Mouse (Mus musculus) heart, adult 11 months (tissue): ENCODE measurements around the gene Csk.

ENCODE experiments used
- DNase-seq: peaks from one replicate; pipeline ENCODE4 v3.0.0; 2022

The Csk gene

GRCm38 (mm10) chr9:57653283-57653682 is at the start of gene Csk:
Gene Csk (minus strand): TSS chr9:57653631.
- DNase-seq: peak; percentile 88

- DNase-seq: peak; percentile 70
Measured at GRCm38 (mm10) chr9:57698466-57699150, 45.2 kb upstream of the Csk start.

GRCm38 (mm10) chr9:57697380-57697779 is 43.9 kb upstream of the Csk start:
- peak; percentile 86 for DNase-seq

GRCm38 (mm10) chr9:57696380-57697285 is 43.2 kb upstream of the Csk start:
- peak; percentile 94 for DNase-seq

- peak; percentile 91 for DNase-seq
Measured at GRCm38 (mm10) chr9:57694108-57694507, 40.7 kb upstream of the Csk start.

- no peak for DNase-seq
Measured at GRCm38 (mm10) chr9:57688606-57689005, 35.2 kb upstream of the Csk start.

- peak; percentile 85 for DNase-seq
Measured at GRCm38 (mm10) chr9:57688158-57688557, 34.7 kb upstream of the Csk start.

- DNase-seq: no peak
Measured at GRCm38 (mm10) chr9:57687751-57688150, 34.3 kb upstream of the Csk start, which contains the start of gene Cyp1a1. Gene Cyp1a1 (plus strand): TSS chr9:57687928.

GRCm38 (mm10) chr9:57686011-57686410 is 32.6 kb upstream of the Csk start:
- DNase-seq: peak; percentile 46

GRCm38 (mm10) chr9:57683520-57683919 is 30.1 kb upstream of the Csk start, which contains the start of gene Cyp1a2:
Gene Cyp1a2 (minus strand): TSS chr9:57683703.
- peak; percentile 65 for DNase-seq

- DNase-seq: peak; percentile 64
Measured at GRCm38 (mm10) chr9:57681411-57681810, 28.0 kb upstream of the Csk start.

- peak; percentile 71 for DNase-seq
Measured at GRCm38 (mm10) chr9:57671500-57671899, 18.1 kb upstream of the Csk start.

- DNase-seq: peak; percentile 67
Measured at GRCm38 (mm10) chr9:57671037-57671436, 17.6 kb upstream of the Csk start.

GRCm38 (mm10) chr9:57669566-57669965 is 16.1 kb upstream of the Csk start:
- peak; percentile 60 for DNase-seq

GRCm38 (mm10) chr9:57668277-57668676 is 14.8 kb upstream of the Csk start:
- DNase-seq: peak; percentile 81

GRCm38 (mm10) chr9:57667817-57668216 is 14.4 kb upstream of the Csk start:
- DNase-seq: peak; percentile 96

- peak; percentile 69 for DNase-seq
Measured at GRCm38 (mm10) chr9:57667136-57667535, 13.7 kb upstream of the Csk start.

GRCm38 (mm10) chr9:57666536-57666935 is 13.1 kb upstream of the Csk start:
- DNase-seq: peak; percentile 86

- DNase-seq: peak; percentile 54
Measured at GRCm38 (mm10) chr9:57664616-57665015, 11.2 kb upstream of the Csk start.

GRCm38 (mm10) chr9:57661552-57661951 is 8.1 kb upstream of the Csk start:
- peak; percentile 82 for DNase-seq

- DNase-seq: peak; percentile 86
Measured at GRCm38 (mm10) chr9:57660501-57660900, 7.1 kb upstream of the Csk start.

- peak; percentile 96 for DNase-seq
Measured at GRCm38 (mm10) chr9:57659774-57660173, 6.3 kb upstream of the Csk start.

- DNase-seq: peak; percentile 89
Measured at GRCm38 (mm10) chr9:57658970-57659369, 5.5 kb upstream of the Csk start.

GRCm38 (mm10) chr9:57657843-57658242 is 4.4 kb upstream of the Csk start:
- DNase-seq: peak; percentile 81
